Mouse (Mus musculus): ENCODE data around the gene Alcam. TPM values are rescaled to one million over a fixed set of nuclear protein-coding genes. Genes with fewer than 3 reads are reported as not detected.

Alcam gene
- polyA plus RNA-seq, 1 experiment from 2014 or later, result 28.1 TPM

GRCm38 (mm10) chr16:52342694-52343466 lies 111.0 kb downstream of the Alcam start:
- H3K4me2 ChIP-seq (ENCODE audit: low read depth, low read length), result no peak overlapping the region
- H3K9ac ChIP-seq (replicated peaks; ENCODE audit: low read length), result no peak overlapping the region
- H3K36me3 ChIP-seq (replicated peaks; ENCODE audit: control insufficient read depth, insufficient read depth, low read depth, low read length), result no peaks in the 10 kb centered on the region
- no peak for DNase-seq (ENCODE audit: low spot score)
- H3K27ac ChIP-seq (replicated peaks; ENCODE audit: low read depth, low read length), result no peak overlapping the region
- WGBS, result 85% methylated on average over 8 of the region's 8 CpGs
- no peaks in the 10 kb centered on the region for H3K4me1 ChIP-seq (ENCODE audit: control insufficient read depth, insufficient read depth, low read length)
- H3K27me3 ChIP-seq (ENCODE audit: control insufficient read depth, insufficient read depth, low read length), result no peaks in the 10 kb centered on the region
- H3K4me3 ChIP-seq (ENCODE audit: low read depth, low read length), result no peak overlapping the region
- no peaks in the 10 kb centered on the region for H3K9me3 ChIP-seq (replicated peaks; ENCODE audit: control insufficient read depth, low read length)
- ATAC-seq (replicated peaks; ENCODE audit: insufficient number of reproducible peaks, low FRiP score, low TSS enrichment, low read depth), result no peak

- Histone ChIP-seq H3K27me3 (ENCODE audit: control insufficient read depth, insufficient read depth, low read length) (no peaks in the 10 kb centered on the region), H3K9me3 (replicated peaks; ENCODE audit: control insufficient read depth, low read length) (no peaks in the 10 kb centered on the region), H3K4me1 (ENCODE audit: control insufficient read depth, insufficient read depth, low read length) (no peaks in the 10 kb centered on the region), H3K36me3 (replicated peaks; ENCODE audit: control insufficient read depth, insufficient read depth, low read depth, low read length) (no peaks in the 10 kb centered on the region), H3K9ac (replicated peaks; ENCODE audit: low read length) (no peak overlapping the region), H3K4me2 (ENCODE audit: low read depth, low read length) (no peak overlapping the region), H3K27ac (replicated peaks; ENCODE audit: low read depth, low read length) (no peak overlapping the region), H3K4me3 (ENCODE audit: low read depth, low read length) (no peak overlapping the region)
- WGBS, result 87% methylated on average over 4 of the region's 4 CpGs
- no peak for ATAC-seq (replicated peaks; ENCODE audit: insufficient number of reproducible peaks, low FRiP score, low TSS enrichment, low read depth)
- DNase-seq (ENCODE audit: low spot score), result no peak
Observed at GRCm38 (mm10) chr16:52334084-52334483, 119.8 kb downstream of the Alcam start.

GRCm38 (mm10) chr16:52333631-52334030 lies 120.2 kb downstream of the Alcam start:
- Histone ChIP-seq H3K9me3 (replicated peaks; ENCODE audit: control insufficient read depth, low read length) (no peaks in the 10 kb centered on the region), H3K4me2 (ENCODE audit: low read depth, low read length) (no peak overlapping the region), H3K36me3 (replicated peaks; ENCODE audit: control insufficient read depth, insufficient read depth, low read depth, low read length) (no peaks in the 10 kb centered on the region), H3K4me1 (ENCODE audit: control insufficient read depth, insufficient read depth, low read length) (no peaks in the 10 kb centered on the region), H3K4me3 (ENCODE audit: low read depth, low read length) (no peak overlapping the region), H3K9ac (replicated peaks; ENCODE audit: low read length) (no peak overlapping the region), H3K27me3 (ENCODE audit: control insufficient read depth, insufficient read depth, low read length) (no peaks in the 10 kb centered on the region), H3K27ac (replicated peaks; ENCODE audit: low read depth, low read length) (no peak overlapping the region)
- ATAC-seq (replicated peaks; ENCODE audit: insufficient number of reproducible peaks, low FRiP score, low TSS enrichment, low read depth) (no peak), DNase-seq (ENCODE audit: low spot score) (no peak)
- WGBS, result 82% methylated on average over 5 of the region's 5 CpGs

GRCm38 (mm10) chr16:52331341-52331830 lies 122.5 kb downstream of the Alcam start:
- no peak for ATAC-seq (replicated peaks; ENCODE audit: insufficient number of reproducible peaks, low FRiP score, low TSS enrichment, low read depth)
- Histone ChIP-seq H3K9me3 (replicated peaks; ENCODE audit: control insufficient read depth, low read length) (no peaks in the 10 kb centered on the region), H3K4me2 (ENCODE audit: low read depth, low read length) (no peak overlapping the region), H3K36me3 (replicated peaks; ENCODE audit: control insufficient read depth, insufficient read depth, low read depth, low read length) (no peaks in the 10 kb centered on the region), H3K4me3 (ENCODE audit: low read depth, low read length) (no peak overlapping the region), H3K9ac (replicated peaks; ENCODE audit: low read length) (no peak overlapping the region), H3K27ac (replicated peaks; ENCODE audit: low read depth, low read length) (no peak overlapping the region), H3K27me3 (ENCODE audit: control insufficient read depth, insufficient read depth, low read length) (no peaks in the 10 kb centered on the region), H3K4me1 (ENCODE audit: control insufficient read depth, insufficient read depth, low read length) (no peaks in the 10 kb centered on the region)
- DNase-seq (ENCODE audit: low spot score), result no peak
- 89% methylated on average over 3 of the region's 3 CpGs for WGBS

GRCm38 (mm10) chr16:52329420-52329819 lies 124.5 kb downstream of the Alcam start:
- Histone ChIP-seq H3K4me2 (ENCODE audit: low read depth, low read length) (no peak overlapping the region), H3K4me3 (ENCODE audit: low read depth, low read length) (no peak overlapping the region), H3K4me1 (ENCODE audit: control insufficient read depth, insufficient read depth, low read length) (no peaks in the 10 kb centered on the region), H3K27ac (replicated peaks; ENCODE audit: low read depth, low read length) (no peak overlapping the region), H3K27me3 (ENCODE audit: control insufficient read depth, insufficient read depth, low read length) (no peaks in the 10 kb centered on the region), H3K36me3 (replicated peaks; ENCODE audit: control insufficient read depth, insufficient read depth, low read depth, low read length) (no peaks in the 10 kb centered on the region), H3K9me3 (replicated peaks; ENCODE audit: control insufficient read depth, low read length) (no peaks in the 10 kb centered on the region), H3K9ac (replicated peaks; ENCODE audit: low read length) (no peak overlapping the region)
- DNase-seq (ENCODE audit: low spot score), result no peak
- ATAC-seq (replicated peaks; ENCODE audit: insufficient number of reproducible peaks, low FRiP score, low TSS enrichment, low read depth), result no peak
- 72% methylated on average over 2 of the region's 2 CpGs for WGBS

GRCm38 (mm10) chr16:52319229-52319628 lies 134.6 kb downstream of the Alcam start:
- no peak for ATAC-seq (replicated peaks; ENCODE audit: insufficient number of reproducible peaks, low FRiP score, low TSS enrichment, low read depth)
- no peaks in the 10 kb centered on the region for H3K9me3 ChIP-seq (replicated peaks; ENCODE audit: control insufficient read depth, low read length)
- H3K36me3 ChIP-seq (replicated peaks; ENCODE audit: control insufficient read depth, insufficient read depth, low read depth, low read length), result no peaks in the 10 kb centered on the region
- H3K9ac ChIP-seq (replicated peaks; ENCODE audit: low read length), result no peak overlapping the region
- 9% methylated on average over 1 of the region's 1 CpGs for WGBS
- no peak overlapping the region for H3K4me2 ChIP-seq (ENCODE audit: low read depth, low read length)
- no peak overlapping the region for H3K27ac ChIP-seq (replicated peaks; ENCODE audit: low read depth, low read length)
- H3K4me1 ChIP-seq (ENCODE audit: control insufficient read depth, insufficient read depth, low read length), result no peaks in the 10 kb centered on the region
- no peak for DNase-seq (ENCODE audit: low spot score)
- no peaks in the 10 kb centered on the region for H3K27me3 ChIP-seq (ENCODE audit: control insufficient read depth, insufficient read depth, low read length)
- no peak overlapping the region for H3K4me3 ChIP-seq (ENCODE audit: low read depth, low read length)

- Histone ChIP-seq H3K36me3 (replicated peaks; ENCODE audit: control insufficient read depth, insufficient read depth, low read depth, low read length) (no peaks in the 10 kb centered on the region), H3K27me3 (ENCODE audit: control insufficient read depth, insufficient read depth, low read length) (no peaks in the 10 kb centered on the region), H3K9ac (replicated peaks; ENCODE audit: low read length) (no peak overlapping the region), H3K4me1 (ENCODE audit: control insufficient read depth, insufficient read depth, low read length) (no peaks in the 10 kb centered on the region), H3K4me3 (ENCODE audit: low read depth, low read length) (no peak overlapping the region), H3K4me2 (ENCODE audit: low read depth, low read length) (no peak overlapping the region), H3K9me3 (replicated peaks; ENCODE audit: control insufficient read depth, low read length) (no peaks in the 10 kb centered on the region), H3K27ac (replicated peaks; ENCODE audit: low read depth, low read length) (no peak overlapping the region)
- 22% methylated on average over 9 of the region's 9 CpGs for WGBS
- ATAC-seq (replicated peaks; ENCODE audit: insufficient number of reproducible peaks, low FRiP score, low TSS enrichment, low read depth), result peak; percentile 39; the same call in 1 of the 2 replicates
- DNase-seq (ENCODE audit: low spot score), result peak; percentile 80
Observed at GRCm38 (mm10) chr16:52311073-52311472, 142.8 kb downstream of the Alcam start.

- H3K4me2 ChIP-seq (ENCODE audit: low read depth, low read length), result no peak overlapping the region
- ATAC-seq (replicated peaks; ENCODE audit: insufficient number of reproducible peaks, low FRiP score, low TSS enrichment, low read depth), result no peak
- H3K9ac ChIP-seq (replicated peaks; ENCODE audit: low read length), result no peak overlapping the region
- H3K27ac ChIP-seq (replicated peaks; ENCODE audit: low read depth, low read length), result no peak overlapping the region
- H3K4me3 ChIP-seq (ENCODE audit: low read depth, low read length), result no peak overlapping the region
- H3K36me3 ChIP-seq (replicated peaks; ENCODE audit: control insufficient read depth, insufficient read depth, low read depth, low read length), result no peaks in the 10 kb centered on the region
- H3K4me1 ChIP-seq (ENCODE audit: control insufficient read depth, insufficient read depth, low read length), result no peaks in the 10 kb centered on the region
- WGBS, result 82% methylated on average over 2 of the region's 2 CpGs
- DNase-seq (ENCODE audit: low spot score), result no peak
- H3K27me3 ChIP-seq (ENCODE audit: control insufficient read depth, insufficient read depth, low read length), result no peaks in the 10 kb centered on the region
- H3K9me3 ChIP-seq (replicated peaks; ENCODE audit: control insufficient read depth, low read length), result no peaks in the 10 kb centered on the region
Observed at GRCm38 (mm10) chr16:52307016-52307415, 146.9 kb downstream of the Alcam start.

Data from embryonic facial prominence, embryonic 11.5 days (tissue).